Mouse (Mus musculus): ENCODE results near the gene Scarf2. TPM values are rescaled to one million over a fixed set of nuclear protein-coding genes. Genes with fewer than 3 reads are reported as not detected.

The Scarf2 gene
- polyA plus RNA-seq, 1 experiment from 2014 or later = 1.7 TPM

DNA sequence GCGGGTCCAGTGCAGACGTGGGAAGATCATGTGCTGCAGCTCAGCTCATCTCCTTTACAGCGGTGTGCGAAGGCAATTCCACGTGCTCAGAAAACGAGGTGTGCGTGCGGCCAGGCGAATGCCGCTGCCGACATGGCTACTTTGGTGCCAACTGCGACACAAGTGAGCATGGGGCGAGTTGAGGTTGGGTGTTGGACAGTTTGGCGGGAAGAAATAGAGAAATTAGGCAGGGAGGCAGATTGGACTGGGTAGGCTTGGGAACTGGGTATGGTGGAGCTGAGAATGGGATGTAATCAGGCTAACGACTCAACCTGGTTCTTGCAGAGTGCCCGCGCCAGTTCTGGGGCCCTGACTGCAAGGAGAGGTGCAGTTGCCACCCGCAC lies 5.4 kb downstream of the Scarf2 start:
- ATAC-seq (replicated peaks) = no peak
- Histone ChIP-seq H3K9ac (peak overlapping the region; percentile 28), H3K4me1 (peaks cover 55% of the 10 kb centered on the region), H3K9me3 (no peaks in the 10 kb centered on the region), H3K27me3 (replicated peaks) (peaks cover 88% of the 10 kb centered on the region), H3K36me3 (replicated peaks) (no peaks in the 10 kb centered on the region), H3K27ac (no peak overlapping the region), H3K4me2 (peak overlapping the region; percentile 80), H3K4me3 (peak overlapping the region; percentile 40)
- WGBS = 8% methylated on average over 18 of the region's 18 CpGs

DNA sequence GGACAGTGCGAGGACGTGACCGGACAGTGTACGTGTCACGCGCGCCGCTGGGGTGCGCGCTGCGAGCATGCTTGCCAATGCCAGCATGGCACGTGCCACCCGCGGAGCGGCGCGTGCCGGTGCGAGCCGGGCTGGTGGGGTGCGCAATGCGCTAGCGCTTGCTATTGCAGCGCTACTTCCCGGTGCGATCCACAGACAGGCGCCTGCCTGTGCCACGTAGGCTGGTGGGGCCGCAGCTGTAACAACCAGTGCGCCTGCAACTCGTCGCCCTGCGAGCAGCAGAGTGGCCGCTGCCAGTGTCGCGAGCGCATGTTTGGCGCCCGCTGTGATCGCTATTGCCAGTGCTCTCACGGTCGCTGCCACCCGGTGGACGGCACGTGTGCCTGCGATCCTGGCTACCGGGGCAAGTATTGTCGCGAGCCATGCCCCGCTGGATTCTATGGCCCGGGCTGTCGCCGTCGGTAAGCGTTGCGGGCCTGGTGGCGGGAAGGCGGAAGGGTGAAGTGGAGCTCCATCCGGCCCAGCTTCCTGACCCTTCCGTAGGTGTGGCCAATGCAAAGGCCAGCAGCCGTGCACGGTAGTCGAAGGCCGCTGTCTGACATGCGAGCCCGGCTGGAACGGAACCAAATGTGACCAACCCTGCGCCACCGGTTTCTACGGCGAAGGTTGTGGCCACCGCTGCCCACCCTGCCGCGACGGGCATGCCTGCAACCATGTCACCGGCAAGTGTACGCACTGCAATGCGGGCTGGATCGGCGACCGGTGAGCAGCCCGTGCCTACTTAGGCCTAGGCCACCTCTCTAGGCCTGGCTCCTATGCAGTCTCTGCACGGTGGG lies 6.0 kb downstream of the Scarf2 start:
- Histone ChIP-seq H3K4me1 (peaks cover 54% of the 10 kb centered on the region), H3K27ac (no peak overlapping the region)
- ATAC-seq (replicated peaks) = peak; percentile 11; the same call in 1 of the 2 replicates

DNA sequence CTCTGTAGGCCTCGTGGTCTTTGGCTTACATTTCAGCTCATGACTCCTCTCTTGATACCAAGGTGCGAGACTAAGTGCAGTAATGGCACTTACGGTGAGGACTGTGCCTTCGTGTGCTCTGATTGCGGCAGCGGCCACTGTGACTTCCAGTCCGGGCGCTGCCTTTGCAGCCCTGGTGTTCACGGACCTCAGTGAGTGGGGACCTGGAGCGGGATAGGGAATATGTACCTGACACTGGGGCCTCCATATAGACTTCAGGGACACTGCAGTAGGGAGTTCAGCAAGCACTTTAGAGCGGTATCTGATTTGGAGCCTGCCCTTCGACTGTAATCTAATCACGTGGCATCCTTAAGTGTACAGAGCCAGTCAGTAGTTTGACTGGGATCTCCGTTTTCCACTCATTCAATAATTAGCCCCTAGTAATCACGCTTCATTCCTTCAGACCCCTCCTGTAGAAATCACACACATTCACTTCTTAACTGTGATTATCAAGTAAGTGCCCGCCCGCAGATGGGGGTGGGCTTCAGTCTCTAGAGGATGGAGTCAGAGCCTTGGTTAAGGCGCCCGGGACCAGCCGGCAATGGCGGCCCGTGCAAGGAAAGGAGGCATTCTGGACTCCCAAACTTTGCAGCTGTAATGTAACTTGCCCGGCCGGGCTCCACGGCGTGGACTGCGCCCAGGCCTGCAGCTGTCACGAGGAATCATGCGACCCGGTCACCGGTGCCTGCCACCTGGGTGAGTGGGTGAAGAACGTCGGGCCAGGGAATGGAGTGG lies 6.8 kb downstream of the Scarf2 start:
- Histone ChIP-seq H3K4me3 (peak overlapping the region; percentile 40), H3K9me3 (no peaks in the 10 kb centered on the region), H3K27ac (no peak overlapping the region), H3K4me1 (peaks cover 47% of the 10 kb centered on the region), H3K27me3 (replicated peaks) (peaks cover 74% of the 10 kb centered on the region), H3K9ac (no peak overlapping the region), H3K4me2 (peak overlapping the region; percentile 80), H3K36me3 (replicated peaks) (no peaks in the 10 kb centered on the region)
- no peak for ATAC-seq (replicated peaks)
- 8% methylated on average over 33 of the region's 33 CpGs for WGBS

More for the DNA sequence above, 6.0 kb downstream of the Scarf2 start:
- Histone ChIP-seq H3K4me2 (peak overlapping the region; percentile 80), H3K27me3 (replicated peaks) (peaks cover 82% of the 10 kb centered on the region), H3K9ac (peak overlapping the region; percentile 28), H3K9me3 (no peaks in the 10 kb centered on the region), H3K36me3 (replicated peaks) (no peaks in the 10 kb centered on the region), H3K4me3 (peak overlapping the region; percentile 40)
- WGBS = 3% methylated on average over 83 of the region's 83 CpGs

DNA sequence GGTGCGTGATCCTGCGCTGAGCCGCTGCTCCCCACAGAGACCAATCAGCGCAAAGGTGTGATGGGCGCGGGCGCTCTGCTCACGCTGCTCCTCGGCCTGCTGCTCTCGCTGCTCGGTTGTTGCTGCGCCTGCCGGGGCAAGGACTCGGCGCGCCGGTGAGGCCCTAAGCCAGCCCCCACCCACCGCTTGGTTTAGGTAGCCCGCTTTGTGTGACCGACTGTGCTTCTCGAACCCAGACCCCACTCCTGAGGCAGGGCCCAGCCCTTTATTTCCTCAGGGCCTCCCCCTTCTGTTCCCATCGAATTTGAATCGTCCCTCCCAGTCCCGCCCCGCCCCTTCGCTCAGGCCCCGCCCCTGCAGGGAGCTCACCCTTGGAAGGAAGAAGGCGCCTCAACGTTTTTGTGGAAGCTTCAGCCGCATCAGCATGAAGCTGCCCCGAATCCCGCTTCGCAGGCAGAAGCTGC lies 7.4 kb downstream of the Scarf2 start:
- no peak for ATAC-seq (replicated peaks)
- 2% methylated on average over 33 of the region's 33 CpGs for WGBS
- H3K4me1 ChIP-seq = peaks cover 50% of the 10 kb centered on the region

DNA sequence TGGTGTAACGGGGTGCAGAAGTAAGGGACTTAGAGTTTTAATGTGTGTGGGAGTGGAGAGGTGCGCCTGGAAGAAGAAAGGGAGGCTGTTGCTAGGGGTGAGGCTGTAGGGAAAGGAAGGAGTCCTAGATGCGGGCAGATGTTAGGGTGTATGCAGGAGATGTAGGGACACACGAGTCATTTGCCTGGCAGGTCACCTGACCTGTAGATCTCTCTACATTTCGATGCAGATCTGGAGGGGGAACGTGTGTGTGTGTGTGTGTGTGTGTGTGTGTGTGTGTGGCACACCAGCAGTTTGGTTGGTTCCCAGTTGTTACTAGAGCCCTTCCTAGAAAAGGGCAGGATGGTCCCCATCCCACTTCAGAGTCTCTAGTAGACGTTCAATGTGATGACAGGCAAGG lies 7.9 kb downstream of the Scarf2 start:
- Histone ChIP-seq H3K27ac (no peak overlapping the region), H3K36me3 (replicated peaks) (no peaks in the 10 kb centered on the region), H3K9ac (no peak overlapping the region), H3K4me2 (peak overlapping the region; percentile 54), H3K27me3 (replicated peaks) (peaks cover 63% of the 10 kb centered on the region), H3K9me3 (no peaks in the 10 kb centered on the region), H3K4me3 (0 out of 2 replicates have a peak overlapping the region, but pooled peaks have one; percentile 30), H3K4me1 (peaks cover 52% of the 10 kb centered on the region)
- no peak for ATAC-seq (replicated peaks)
- 9% methylated on average over 7 of the region's 7 CpGs for WGBS

More for the DNA sequence above, 7.4 kb downstream of the Scarf2 start:
- Histone ChIP-seq H3K27me3 (replicated peaks) (peaks cover 68% of the 10 kb centered on the region), H3K4me3 (peak overlapping the region; percentile 30), H3K36me3 (replicated peaks) (no peaks in the 10 kb centered on the region), H3K4me2 (peak overlapping the region; percentile 54), H3K9me3 (no peaks in the 10 kb centered on the region), H3K27ac (no peak overlapping the region), H3K9ac (no peak overlapping the region)

DNA sequence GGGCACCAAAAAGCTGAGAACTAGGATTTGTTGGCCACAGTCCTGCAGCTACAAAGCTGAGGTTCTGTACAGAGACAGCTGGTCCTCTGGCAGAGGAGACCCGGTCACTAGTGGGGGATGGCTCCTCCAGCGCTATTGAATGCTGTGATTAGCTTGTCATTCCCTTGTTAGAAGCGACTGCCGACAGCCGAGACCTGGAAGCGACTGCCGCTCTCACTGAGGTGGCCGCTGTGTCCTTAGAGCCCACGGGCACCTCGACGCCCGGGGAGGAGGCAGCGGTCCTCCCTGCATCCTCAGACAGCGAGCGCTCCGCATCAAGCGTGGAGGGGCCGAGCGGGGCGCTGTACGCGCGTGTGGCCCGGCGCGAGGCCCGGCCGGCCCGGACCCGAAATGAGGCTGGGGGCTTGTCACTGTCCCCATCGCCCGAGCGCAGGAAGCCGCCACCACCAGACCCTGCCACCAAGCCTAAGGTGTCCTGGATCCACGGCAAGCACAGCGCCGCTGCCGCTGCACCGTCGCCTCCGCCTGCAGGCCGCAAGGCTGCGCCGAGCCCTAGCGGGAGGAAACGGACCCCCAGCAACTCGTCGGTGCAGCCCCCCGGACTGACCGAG lies 9.6 kb downstream of the Scarf2 start:
- no peaks in the 10 kb centered on the region for H3K9me3 ChIP-seq
- H3K4me2 ChIP-seq = peak overlapping the region; percentile 95
- 3% methylated on average over 49 of the region's 50 CpGs for WGBS
- H3K4me1 ChIP-seq = peaks cover 52% of the 10 kb centered on the region
- H3K27ac ChIP-seq = peak overlapping the region; percentile 89
- no peaks in the 10 kb centered on the region for H3K36me3 ChIP-seq (replicated peaks)
- H3K9ac ChIP-seq = peak overlapping the region; percentile 78
- peak; percentile 43 for ATAC-seq (replicated peaks)
- H3K27me3 ChIP-seq (replicated peaks) = peaks cover 48% of the 10 kb centered on the region
- H3K4me3 ChIP-seq = peak overlapping the region; percentile 66

DNA sequence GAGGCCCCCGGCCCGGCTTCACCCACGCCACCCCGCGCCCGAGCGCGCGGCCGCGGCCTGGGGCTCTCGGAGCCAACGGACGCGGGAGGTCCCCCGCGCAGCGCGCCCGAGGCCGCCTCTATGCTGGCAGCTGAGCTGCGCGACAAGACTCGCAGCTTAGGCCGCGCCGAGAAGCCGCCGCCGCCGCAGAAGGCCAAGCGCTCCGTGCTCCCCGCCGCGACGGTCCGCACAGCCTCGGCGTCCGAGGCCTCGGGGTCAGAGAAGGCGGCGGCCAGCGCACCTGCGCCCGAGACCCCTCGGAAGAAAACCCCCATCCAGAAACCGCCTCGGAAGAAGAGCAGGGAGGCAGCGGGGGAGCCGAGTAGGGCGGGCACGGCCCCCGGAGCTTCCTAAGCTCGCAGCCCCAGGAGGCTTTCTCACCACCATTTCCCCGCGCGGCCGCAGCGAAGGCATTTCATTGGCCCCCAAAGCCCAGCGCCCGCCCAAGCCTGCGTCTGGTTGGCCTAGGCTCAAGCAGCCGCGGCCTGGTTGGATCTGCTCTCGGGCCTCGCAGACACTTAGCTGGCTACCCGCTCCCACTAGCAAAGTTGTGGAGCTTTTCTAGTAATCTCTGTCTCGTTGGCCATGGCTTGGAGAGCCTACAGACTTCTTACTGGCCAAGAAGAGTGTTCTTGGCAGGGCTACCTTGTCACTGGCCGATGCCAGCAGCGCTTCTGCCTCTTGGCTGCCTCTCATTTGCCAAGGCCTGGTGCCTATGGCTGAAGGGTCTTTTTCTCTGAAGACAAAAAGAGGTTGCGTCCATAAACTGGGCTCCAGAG lies 10.3 kb downstream of the Scarf2 start:
- H3K27me3 ChIP-seq (replicated peaks) = peaks cover 41% of the 10 kb centered on the region
- peak overlapping the region; percentile 78 for H3K9ac ChIP-seq
- ATAC-seq (replicated peaks) = peak; percentile 89
- H3K9me3 ChIP-seq = no peaks in the 10 kb centered on the region
- WGBS = 2% methylated on average over 71 of the region's 73 CpGs
- H3K4me2 ChIP-seq = peak overlapping the region; percentile 95
- H3K36me3 ChIP-seq (replicated peaks) = no peaks in the 10 kb centered on the region
- H3K4me1 ChIP-seq = peaks cover 48% of the 10 kb centered on the region
- H3K27ac ChIP-seq = peak overlapping the region; percentile 89
- peak overlapping the region; percentile 66 for H3K4me3 ChIP-seq

DNA sequence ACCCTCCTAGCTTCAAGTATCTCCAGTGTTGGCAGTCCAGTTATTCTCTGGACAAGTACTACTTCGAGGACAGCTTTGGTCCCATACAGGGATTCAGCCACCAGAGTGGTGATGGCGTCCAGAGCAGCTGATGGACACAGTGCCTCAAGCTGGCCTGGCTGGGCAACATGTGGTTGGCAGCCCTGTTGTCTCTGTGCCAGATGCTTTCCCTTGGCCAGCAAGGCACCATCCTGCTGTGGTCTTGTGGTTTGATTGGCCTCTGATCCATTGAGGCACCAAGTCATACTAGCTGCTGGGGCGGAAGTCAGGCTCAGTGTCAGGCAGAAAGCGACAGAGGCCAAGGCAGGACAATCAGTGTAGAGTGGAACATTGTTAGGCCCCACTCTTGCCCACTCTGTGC lies 12.0 kb downstream of the Scarf2 start:
- peaks cover 35% of the 10 kb centered on the region for H3K27me3 ChIP-seq (replicated peaks)
- 82% methylated on average over 4 of the region's 4 CpGs for WGBS
- H3K27ac ChIP-seq = 0 out of 2 replicates have a peak overlapping the region, but pooled peaks have one; percentile 14
- peaks cover 31% of the 10 kb centered on the region for H3K4me1 ChIP-seq
- H3K9me3 ChIP-seq = no peaks in the 10 kb centered on the region
- H3K9ac ChIP-seq = no peak overlapping the region
- no peak overlapping the region for H3K4me2 ChIP-seq
- no peak for ATAC-seq (replicated peaks)
- H3K4me3 ChIP-seq = no peak overlapping the region
- H3K36me3 ChIP-seq (replicated peaks) = no peaks in the 10 kb centered on the region

DNA sequence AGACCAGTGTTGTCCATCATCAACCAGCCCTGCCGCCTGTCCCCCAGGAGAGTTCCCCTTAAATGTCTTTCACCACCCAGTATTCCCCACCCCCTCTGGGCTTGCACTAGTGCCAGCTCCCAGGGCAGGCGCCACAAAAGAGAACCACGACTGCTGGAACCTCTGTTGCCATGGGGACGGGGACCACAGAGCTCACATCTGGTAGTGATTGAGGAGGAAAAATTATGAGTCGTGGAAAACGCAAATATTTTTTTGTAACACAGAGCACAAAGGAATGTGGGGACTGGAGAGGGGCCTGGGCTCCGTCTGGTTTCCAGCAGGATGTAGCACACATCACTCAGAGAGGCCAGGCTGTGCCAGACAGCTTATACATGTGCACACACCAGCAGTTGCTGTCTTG lies 12.6 kb downstream of the Scarf2 start:
- H3K4me1 ChIP-seq = peaks cover 25% of the 10 kb centered on the region
- H3K9me3 ChIP-seq = no peaks in the 10 kb centered on the region
- no peaks in the 10 kb centered on the region for H3K36me3 ChIP-seq (replicated peaks)
- no peak overlapping the region for H3K9ac ChIP-seq
- no peak overlapping the region for H3K4me2 ChIP-seq
- H3K4me3 ChIP-seq = no peak overlapping the region
- ATAC-seq (replicated peaks) = no peak
- peaks cover 32% of the 10 kb centered on the region for H3K27me3 ChIP-seq (replicated peaks)
- 0 out of 2 replicates have a peak overlapping the region, but pooled peaks have one; percentile 14 for H3K27ac ChIP-seq
- 19% methylated on average over 7 of the region's 7 CpGs for WGBS

DNA sequence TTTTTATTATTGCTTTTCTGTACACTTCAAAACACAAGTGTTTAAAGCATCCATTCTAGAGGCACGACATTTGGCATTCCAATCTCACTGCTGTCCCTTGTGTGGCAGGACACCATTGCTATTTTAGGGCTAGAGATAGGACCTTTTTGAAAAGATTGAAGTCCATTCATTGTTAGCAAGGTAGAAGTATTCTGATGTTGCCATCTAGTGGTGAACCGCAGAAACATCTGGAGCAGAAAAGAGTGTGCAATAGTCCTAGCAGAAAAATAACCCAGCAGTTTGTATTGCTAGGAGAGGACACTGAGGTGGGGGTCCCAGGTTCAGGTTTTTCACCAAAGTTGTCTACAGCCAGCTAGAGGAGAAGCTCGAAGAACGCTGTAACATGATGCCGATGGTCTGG lies 15.0 kb downstream of the Scarf2 start:
- peaks cover 21% of the 10 kb centered on the region for H3K27me3 ChIP-seq (replicated peaks)

DNA sequence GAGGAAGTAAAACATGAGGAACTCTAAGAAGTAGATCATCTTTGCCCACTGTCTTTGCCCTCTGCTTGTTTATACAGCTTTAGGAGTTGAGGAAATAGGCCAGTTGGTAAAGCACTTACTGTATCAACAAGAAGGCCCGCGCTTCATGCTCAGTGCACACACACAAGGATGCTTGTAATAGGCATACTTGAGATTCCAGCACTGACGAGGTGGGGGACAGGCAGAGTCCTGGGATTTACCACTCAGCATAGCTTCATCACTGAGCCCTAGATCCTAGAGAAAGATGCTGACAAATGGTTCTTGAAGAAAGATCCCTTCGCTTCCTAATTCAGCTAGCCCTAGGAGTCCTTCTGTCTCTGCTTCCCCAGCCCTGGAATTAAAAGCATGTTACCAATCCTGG lies 16.1 kb downstream of the Scarf2 start:
- no peak overlapping the region for H3K9ac ChIP-seq
- H3K4me3 ChIP-seq = no peak overlapping the region
- peaks cover 21% of the 10 kb centered on the region for H3K27me3 ChIP-seq (replicated peaks)
- no peaks in the 10 kb centered on the region for H3K9me3 ChIP-seq
- no peak for ATAC-seq (replicated peaks)
- peaks cover 18% of the 10 kb centered on the region for H3K4me1 ChIP-seq
- H3K27ac ChIP-seq = no peak overlapping the region
- no peaks in the 10 kb centered on the region for H3K36me3 ChIP-seq (replicated peaks)
- H3K4me2 ChIP-seq = no peak overlapping the region
- 66% methylated on average over 4 of the region's 4 CpGs for WGBS

More for the DNA sequence above, 15.0 kb downstream of the Scarf2 start:
- Histone ChIP-seq H3K36me3 (replicated peaks) (no peaks in the 10 kb centered on the region), H3K9ac (no peak overlapping the region), H3K9me3 (no peaks in the 10 kb centered on the region), H3K4me2 (no peak overlapping the region), H3K4me1 (peaks cover 24% of the 10 kb centered on the region), H3K27ac (no peak overlapping the region), H3K4me3 (no peak overlapping the region)
- 5% methylated on average over 5 of the region's 5 CpGs for WGBS
- ATAC-seq (replicated peaks) = no peak
